Mouse (Mus musculus): Measurements from ENCODE around the gene Tmem191c. TPM values are rescaled to one million over a fixed set of nuclear protein-coding genes. Genes with fewer than 3 reads are reported as not detected.

Gene Tmem191c
- total RNA-seq, 2 experiments from 2014 or later = 0.33 to 19.0 TPM

DNA sequence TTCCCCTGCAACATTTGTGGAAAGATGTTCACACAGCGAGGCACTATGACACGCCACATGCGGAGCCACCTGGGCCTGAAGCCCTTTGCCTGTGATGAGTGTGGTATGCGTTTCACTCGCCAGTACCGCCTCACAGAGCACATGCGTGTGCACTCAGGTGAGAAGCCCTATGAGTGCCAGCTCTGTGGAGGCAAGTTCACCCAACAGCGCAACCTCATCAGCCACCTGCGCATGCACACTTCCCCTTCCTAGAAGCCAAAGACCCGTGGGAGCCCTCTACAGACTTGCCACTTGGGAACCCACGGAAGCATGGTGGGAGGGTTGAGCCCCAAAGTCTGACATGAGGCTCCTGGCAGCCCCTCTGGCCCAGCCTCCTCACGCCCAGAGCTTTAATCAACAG is 17.0 kb upstream of the Tmem191c start:
- ATAC-seq (replicated peaks; ENCODE audit: low FRiP score, low TSS enrichment, poor library complexity, severe bottlenecking) = no peak

DNA sequence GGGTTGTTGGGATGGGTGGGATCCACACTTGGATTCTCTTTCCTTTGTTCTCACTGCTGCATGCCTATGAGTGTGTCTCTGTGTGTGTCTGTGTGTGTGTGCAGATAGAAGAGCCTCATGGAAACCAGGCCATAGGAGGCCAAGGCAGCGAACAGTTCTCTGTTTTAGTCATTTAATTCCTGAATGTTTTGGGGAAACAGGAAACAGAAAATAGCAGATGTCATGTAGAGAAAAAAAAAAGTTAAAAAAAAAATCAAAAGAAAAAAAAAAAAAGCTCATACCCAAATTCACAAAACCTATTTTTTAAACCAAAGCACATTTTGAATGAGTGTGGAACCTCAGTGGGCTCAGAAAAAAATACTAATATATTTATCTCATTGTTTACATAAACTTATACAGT is 14.5 kb upstream of the Tmem191c start:
- ATAC-seq (replicated peaks; ENCODE audit: low FRiP score, low TSS enrichment, poor library complexity, severe bottlenecking) = no peak

GRCm38 (mm10) chr16:17266113-17266512 is 9.8 kb upstream of the Tmem191c start:
- ATAC-seq (replicated peaks; ENCODE audit: low FRiP score, low TSS enrichment, poor library complexity, severe bottlenecking) = no peak

- ATAC-seq (replicated peaks; ENCODE audit: low FRiP score, low TSS enrichment, poor library complexity, severe bottlenecking) = 0 out of 2 replicates have a peak, but pooled peaks have one; percentile 9
These were observed 7.9 kb upstream of the Tmem191c start for GRCm38 (mm10) chr16:17267937-17268336.

DNA sequence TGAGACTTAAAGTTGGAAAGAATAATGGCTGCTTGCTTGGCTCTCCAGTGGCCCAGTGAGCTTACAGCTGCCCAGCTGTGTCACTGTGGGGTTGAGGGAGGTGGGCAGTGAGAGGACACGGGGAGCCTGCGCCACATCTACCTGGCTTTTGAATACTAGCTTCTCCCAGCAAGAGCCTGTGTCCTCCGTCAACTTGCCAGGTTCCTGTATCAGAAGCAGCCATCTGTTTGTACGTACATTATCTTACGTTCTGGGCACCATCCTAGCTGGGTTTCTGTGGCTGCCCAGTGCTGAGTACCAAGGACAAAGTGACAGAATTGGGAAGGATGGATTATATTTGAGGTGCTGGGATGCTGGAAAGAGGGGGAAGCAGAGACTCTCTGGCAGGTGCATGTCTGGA is 6.0 kb upstream of the Tmem191c start:
- ATAC-seq (replicated peaks; ENCODE audit: low FRiP score, low TSS enrichment, poor library complexity, severe bottlenecking) = peak; percentile 86

DNA sequence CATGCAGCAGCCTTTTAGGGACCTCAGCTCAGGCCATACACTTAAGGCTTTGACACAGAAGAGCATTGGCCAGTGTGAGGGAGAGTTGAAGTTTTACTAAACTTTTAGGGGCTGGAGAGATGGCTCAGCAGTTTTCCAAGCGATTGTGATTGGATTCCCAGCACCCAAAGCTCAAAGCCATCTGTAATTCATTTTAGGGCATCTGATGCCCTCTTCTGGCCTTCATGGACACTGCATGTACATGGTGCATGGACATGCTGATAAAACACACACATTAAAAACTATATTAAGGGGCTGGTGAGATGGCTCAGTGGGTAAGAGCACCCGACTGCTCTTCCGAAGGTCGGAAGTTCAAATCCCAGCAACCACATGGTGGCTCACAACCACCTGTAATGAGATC is 4.8 kb upstream of the Tmem191c start:
- no peak for ATAC-seq (replicated peaks; ENCODE audit: low FRiP score, low TSS enrichment, poor library complexity, severe bottlenecking)

GRCm38 (mm10) chr16:17271856-17272255 is 4.0 kb upstream of the Tmem191c start:
- ATAC-seq (replicated peaks; ENCODE audit: low FRiP score, low TSS enrichment, poor library complexity, severe bottlenecking) = no peak

DNA sequence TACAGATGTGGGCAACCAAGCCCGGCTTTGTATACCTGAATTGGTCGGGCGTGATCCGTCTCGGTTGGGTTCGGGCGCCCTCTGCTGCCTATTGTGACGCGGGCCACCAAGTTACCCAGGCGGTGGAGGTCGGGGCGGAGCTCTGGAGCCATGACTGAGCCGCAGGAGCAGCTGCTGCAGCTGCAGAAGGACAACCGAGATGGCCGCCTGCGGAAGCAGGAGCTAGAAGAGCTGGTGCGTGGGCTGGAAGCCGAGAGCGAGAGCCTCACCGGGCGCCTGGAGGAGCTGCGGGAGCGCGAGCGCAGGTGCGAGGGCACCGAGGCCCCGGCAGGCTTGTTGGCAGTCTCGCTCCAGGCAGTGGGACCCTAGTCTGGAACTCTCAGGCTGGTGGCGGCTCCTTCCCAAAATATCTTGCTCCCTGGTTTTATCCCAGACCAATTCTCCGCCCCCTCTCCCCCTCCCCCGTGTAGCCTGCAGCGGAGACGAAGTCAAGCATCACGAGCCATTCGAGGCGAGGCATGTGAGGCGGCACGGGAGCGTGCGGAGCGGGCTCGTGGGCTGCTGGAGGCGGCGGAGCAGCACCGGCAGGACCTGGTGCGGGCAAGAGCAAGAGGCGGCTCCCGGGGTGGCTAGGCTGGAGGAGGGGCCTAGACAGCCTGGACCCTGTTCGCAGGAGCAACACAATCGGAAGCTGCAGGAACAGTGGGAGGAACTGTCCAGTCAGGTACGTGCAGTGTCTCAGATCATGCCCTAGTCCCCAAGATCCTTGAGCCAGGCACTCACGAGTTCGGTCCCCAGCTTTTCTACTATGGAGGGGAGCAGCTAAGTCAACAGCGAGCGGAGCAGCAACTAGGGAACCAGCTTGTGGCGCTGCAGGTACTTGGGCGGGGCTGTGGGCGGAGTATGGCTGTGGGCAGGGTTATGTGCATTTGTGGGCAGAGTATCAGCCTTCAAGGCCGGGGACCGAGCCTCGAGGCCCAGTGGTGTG is 581 bp downstream of the Tmem191c start:
- peak; percentile 87 for ATAC-seq (replicated peaks; ENCODE audit: low FRiP score, low TSS enrichment, poor library complexity, severe bottlenecking)

DNA sequence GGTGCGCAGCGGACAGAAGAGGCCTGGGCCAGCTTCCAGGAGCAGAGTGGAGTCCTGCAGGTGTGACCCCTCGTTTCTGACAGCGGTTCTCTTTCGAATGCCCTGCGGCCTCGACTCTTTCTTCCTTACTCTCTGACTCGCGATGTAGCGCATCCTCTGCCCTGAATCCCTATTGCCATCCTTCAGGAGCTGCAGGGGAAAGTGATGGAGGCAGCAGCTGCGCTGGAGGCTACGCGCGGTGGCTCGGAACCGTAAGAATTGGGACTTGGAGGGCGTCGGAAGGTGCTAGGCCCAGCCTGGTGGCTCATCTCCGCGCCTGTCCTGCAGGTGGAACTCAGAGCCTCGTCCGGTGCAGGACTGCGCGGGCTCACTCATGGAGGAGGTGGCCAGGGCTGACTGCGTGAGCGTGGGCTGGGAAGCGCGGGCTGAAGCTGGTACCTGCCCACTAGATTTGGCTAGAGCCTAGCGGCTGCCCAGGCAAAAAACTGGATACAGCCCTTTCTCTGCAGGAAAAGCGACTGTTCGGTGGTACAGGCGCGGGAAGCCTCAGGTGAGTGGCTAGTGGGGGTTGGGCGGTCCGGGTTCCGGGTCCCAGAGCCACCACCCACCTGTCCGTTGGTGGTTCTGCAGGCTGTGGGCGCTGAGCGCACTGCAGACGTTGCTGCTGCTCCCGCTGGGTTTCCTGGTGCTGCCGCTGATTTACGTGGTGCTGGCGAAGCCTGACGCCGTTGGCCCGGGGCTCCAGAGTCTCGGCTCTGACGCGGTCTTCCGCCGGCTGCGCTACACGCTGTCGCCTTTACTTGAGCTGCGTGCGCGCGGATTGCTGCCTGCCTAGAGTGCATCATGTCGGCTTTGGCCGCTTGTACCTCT is 1.7 kb downstream of the Tmem191c start:
- peak; percentile 40; the same call in 1 of the 2 replicates for ATAC-seq (replicated peaks; ENCODE audit: low FRiP score, low TSS enrichment, poor library complexity, severe bottlenecking)

DNA sequence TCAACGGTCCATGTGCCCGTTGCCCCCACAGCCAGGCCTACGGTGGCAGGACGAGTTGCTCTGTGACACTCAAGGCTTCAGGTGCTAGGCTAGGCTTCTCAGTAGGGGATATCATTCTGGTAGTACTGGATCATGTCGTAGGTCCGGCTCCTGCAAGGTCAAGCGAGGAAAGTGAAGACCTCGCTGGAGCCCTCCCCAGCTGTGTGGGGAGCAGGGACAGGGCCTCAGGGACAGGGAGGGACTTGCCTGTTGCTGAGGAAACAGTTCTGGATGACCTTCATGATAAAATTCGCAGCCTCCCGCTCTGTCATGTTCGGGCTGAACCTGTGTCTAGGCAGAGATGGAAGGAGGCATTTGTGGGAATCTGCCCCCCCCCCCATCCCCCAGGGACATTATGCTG is 4.6 kb downstream of the Tmem191c start:
- no peak for ATAC-seq (replicated peaks; ENCODE audit: low FRiP score, low TSS enrichment, poor library complexity, severe bottlenecking)

DNA sequence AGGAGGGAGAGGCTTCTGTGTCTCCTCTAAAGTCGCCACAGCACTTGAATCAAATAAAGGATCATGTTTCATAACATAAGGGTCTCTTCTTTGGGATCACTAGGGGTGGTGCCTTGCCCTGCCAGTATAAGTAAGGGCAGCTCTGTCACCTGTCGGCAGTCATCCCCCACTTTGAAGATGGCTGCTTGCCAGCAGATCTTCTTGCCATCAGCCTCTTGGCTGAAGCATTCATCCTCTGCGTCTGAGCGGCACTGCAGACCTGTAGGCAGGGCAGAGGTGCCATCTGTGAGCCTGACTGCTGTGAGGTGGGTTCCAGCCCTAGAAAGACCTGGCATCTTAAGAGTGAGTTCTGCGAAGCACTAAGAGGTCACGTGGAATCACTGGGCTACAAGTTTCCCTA is 7.3 kb downstream of the Tmem191c start:
- ATAC-seq (replicated peaks; ENCODE audit: low FRiP score, low TSS enrichment, poor library complexity, severe bottlenecking) = no peak

DNA sequence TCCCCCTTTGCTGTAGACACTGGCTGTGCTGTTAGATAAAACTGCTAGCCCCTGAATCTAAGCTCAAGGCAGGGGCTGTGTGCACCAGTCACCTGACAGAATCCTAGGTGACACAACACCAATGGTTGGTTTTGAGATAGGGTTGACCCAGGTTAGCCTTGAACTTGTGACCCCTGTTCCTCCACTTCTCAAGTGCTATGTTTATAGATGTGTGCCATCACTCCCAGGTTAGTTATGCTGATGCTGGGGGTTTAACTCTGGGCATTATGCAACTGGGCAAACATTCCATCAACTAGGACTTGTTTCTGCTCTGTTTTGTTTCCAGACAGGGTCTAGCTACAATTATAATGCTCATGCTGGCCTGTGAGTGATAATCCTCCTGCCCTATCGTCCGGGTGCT is 11.2 kb downstream of the Tmem191c start:
- no peak for ATAC-seq (replicated peaks; ENCODE audit: low FRiP score, low TSS enrichment, poor library complexity, severe bottlenecking)

DNA sequence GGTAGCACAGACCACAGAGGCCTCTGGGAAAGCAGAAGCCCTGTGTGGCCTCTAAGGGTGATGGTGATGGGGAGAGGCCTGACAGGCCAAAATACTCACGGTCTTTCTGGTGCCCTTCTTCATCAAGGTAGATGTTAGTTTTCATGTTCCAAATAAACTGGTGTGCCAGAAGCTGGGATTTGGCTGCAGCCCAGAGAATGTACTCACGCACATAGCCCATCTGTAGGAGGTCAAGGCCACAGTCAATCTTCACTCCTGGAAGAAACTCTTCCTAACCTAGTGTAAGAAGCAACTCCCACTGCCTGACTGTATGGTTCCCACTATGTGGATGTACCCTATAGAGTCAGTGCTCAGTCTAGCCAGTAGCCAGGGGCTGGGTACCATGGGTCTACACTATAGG is 15.1 kb downstream of the Tmem191c start:
- no peak for ATAC-seq (replicated peaks; ENCODE audit: low FRiP score, low TSS enrichment, poor library complexity, severe bottlenecking)

DNA sequence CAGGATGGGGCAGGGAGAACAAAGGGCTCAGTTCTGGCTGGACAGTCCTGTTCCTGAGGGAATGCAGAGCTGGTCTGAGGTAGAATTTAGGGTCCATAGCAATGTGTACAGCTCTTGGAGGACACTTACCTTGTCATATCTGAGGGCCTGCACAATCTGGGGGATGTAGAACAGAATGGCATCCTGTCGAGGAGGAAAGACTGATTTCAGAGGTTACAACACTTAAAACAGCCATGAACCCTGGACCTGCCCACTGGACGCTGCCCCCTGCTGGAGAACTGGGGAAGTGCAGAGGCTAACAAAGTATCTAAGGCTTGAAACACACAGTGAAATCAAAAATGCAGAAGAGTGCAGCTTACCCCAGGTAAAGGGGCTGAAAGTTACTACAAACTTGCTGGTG is 16.9 kb downstream of the Tmem191c start:
- ATAC-seq (replicated peaks; ENCODE audit: low FRiP score, low TSS enrichment, poor library complexity, severe bottlenecking) = peak; percentile 74

DNA sequence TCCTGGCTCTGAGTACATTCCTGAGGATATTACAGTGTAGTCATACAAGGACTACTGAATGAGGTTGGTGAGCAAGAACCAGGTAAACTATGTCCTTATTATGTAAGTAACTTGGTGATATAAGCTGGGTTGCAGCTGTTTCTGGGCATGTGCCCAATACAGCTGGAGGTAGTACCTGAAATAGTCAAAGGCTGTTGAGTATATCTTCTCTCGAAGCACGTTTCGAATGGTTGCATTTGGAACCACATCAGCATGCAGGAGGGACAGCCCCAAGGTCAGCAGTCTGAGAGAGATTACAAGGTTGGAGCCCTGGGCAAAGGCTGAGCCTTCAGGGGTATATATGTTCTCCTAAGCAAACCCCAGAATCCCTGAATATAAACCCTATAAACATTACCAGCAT is 24.9 kb downstream of the Tmem191c start:
- no peak for ATAC-seq (replicated peaks; ENCODE audit: low FRiP score, low TSS enrichment, poor library complexity, severe bottlenecking)

DNA sequence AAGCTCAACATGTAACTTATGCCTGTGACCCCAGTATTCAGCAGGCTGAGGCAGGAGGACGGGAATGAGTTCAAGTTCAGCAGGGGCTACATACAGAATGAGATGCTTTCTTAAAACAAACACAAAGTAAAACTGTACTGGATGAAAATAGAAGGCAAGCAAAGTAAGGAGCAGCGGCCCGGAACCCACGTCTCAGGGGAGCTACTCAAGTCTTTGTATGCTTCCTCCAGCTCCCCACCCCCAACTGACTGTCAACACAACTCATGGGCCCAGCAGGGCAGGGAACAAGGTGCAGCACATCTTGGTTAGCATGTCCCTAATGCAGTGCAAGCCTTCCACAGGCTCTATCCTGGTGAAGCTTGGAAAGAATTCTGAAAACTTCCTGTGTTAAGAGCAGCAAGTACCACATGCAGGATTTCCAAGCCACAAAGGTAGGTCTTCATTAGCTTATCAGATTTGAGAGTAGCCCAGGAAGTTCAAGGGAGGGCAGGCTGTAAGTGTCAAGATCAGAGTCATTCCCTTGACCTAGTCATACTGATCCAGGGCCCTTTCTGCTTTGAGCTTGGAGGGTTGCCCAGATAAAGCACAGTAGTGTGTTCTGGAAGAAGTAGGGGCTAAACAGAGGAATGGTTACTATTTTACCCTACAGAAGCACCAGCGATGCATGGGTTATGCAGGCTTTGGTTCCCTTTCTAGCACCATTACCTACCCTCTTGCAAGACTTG is 27.8 kb downstream of the Tmem191c start:
- ATAC-seq (replicated peaks; ENCODE audit: low FRiP score, low TSS enrichment, poor library complexity, severe bottlenecking) = no peak

DNA sequence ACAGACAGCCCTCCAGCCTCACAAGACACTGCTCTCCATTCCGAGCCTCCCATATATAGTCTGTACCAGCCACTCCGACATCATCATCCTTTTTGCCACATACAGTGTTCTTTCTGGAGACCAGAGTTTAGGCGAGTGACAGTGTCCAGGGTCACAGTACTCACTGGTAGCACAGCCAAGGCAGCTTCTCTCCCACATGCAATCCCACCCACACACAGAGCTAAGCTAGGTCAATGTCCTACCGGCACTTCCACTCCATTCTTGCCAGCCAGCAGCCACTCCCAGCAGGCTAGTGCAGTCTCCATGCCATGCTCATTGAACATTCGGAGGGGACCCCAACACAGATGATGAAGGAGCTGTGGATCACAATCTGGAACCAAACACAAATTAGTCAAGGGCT is 31.6 kb downstream of the Tmem191c start:
- ATAC-seq (replicated peaks; ENCODE audit: low FRiP score, low TSS enrichment, poor library complexity, severe bottlenecking) = no peak

GRCm38 (mm10) chr16:17309036-17309435 is 33.2 kb downstream of the Tmem191c start:
- ATAC-seq (replicated peaks; ENCODE audit: low FRiP score, low TSS enrichment, poor library complexity, severe bottlenecking) = no peak

GRCm38 (mm10) chr16:17312531-17312930 is 36.7 kb downstream of the Tmem191c start:
- no peak for ATAC-seq (replicated peaks; ENCODE audit: low FRiP score, low TSS enrichment, poor library complexity, severe bottlenecking)

- no peak for ATAC-seq (replicated peaks; ENCODE audit: low FRiP score, low TSS enrichment, poor library complexity, severe bottlenecking)
These were observed 40.7 kb downstream of the Tmem191c start for GRCm38 (mm10) chr16:17316554-17316953.
